Mouse (Mus musculus) stomach, embryonic 15.5 days (tissue): ENCODE data around the gene Atad2b. TPM values are rescaled to one million over a fixed set of nuclear protein-coding genes. Genes with fewer than 3 reads are reported as not detected.
A peak's percentile ranks its signal among the peaks of the same experiment; 100 is the strongest.

Source experiments
- ATAC-seq: fragments of 200-750 bp; cut with Nextera tagmentation; 2 replicates; pipeline ENCODE4 v1.8.0; 2017; ENCODE audit warnings: low read depth, moderate number of reproducible peaks, moderate TSS enrichment; ENCODE audit not compliant: insufficient read depth, low FRiP score
- H3K27ac ChIP-seq: fragments of 300-500 bp; sonication (generic); 2 replicates; pipeline ENCODE4 v1.5.1; 2015; ENCODE audit warnings: mild to moderate bottlenecking, inconsistent platforms
- H3K27me3 ChIP-seq: fragments of 300-500 bp; sonication (generic); replicated peaks from 2 replicates; pipeline ENCODE4 v1.6.1; 2015; ENCODE audit warnings: inconsistent platforms
- H3K36me3 ChIP-seq: fragments of 300-500 bp; sonication (generic); 2 replicates; pipeline ENCODE4 v1.6.1; 2015; ENCODE audit warnings: inconsistent platforms
- H3K4me1 ChIP-seq: fragments of 300-500 bp; sonication (generic); 2 replicates; pipeline ENCODE4 v1.6.1; 2015; ENCODE audit warnings: inconsistent platforms
- H3K4me2 ChIP-seq: fragments of 300-500 bp; sonication (generic); 2 replicates; pipeline ENCODE4 v1.6.1; 2015; ENCODE audit warnings: mild to moderate bottlenecking, inconsistent platforms
- H3K4me3 ChIP-seq: fragments of 300-500 bp; sonication (generic); replicated peaks from 2 replicates; pipeline ENCODE4 v1.5.1; 2015; ENCODE audit warnings: inconsistent platforms
- H3K9ac ChIP-seq: fragments of 300-500 bp; sonication (generic); 2 replicates; pipeline ENCODE4 v1.6.1; 2015; ENCODE audit warnings: inconsistent platforms
- H3K9me3 ChIP-seq: fragments of 300-500 bp; sonication (generic); 2 replicates; pipeline ENCODE4 v1.6.1; 2016; ENCODE audit warnings: inconsistent platforms
- WGBS: fragments of 180-500 bp; shearing (Covaris S2); methylation state at CpG from one replicate; pipeline ENCODE4 v1.1.7; 2015; 5-methylcytosine and 5-hydroxymethylcytosine counted together
- polyA plus RNA-seq: library from polyadenylated mRNA; unstranded; fragments of >200 nt; fragmentation: Nextera tagmentation; extraction: Ambion mirVana; gene quantifications from 2 replicates; pipeline ENCODE4 v1.2.1, GENCODE M21; 2015

Gene Atad2b
- polyA plus RNA-seq, result 9.3 and 10.8 TPM in 2 replicates

- WGBS, result under 1% methylated on average over 83 of the region's 89 CpGs
- H3K36me3 ChIP-seq, result no peaks in the 10 kb centered on the region
- peak within 1 kb of the TSS; percentile 97 for H3K27ac ChIP-seq
- H3K27me3 ChIP-seq, result no peaks in the 10 kb centered on the region
- peak within 1 kb of the TSS; percentile 88 for H3K4me3 ChIP-seq
- ATAC-seq, result peak; percentile 98
- peak within 1 kb of the TSS; percentile 62 for H3K4me2 ChIP-seq
- no peaks in the 10 kb centered on the region for H3K9me3 ChIP-seq
- H3K9ac ChIP-seq, result peak within 1 kb of the TSS; percentile 89
- peaks cover 7% of the 10 kb centered on the region; the same call in 1 of the 2 replicates for H3K4me1 ChIP-seq
These were observed at the start of gene Atad2b for GRCm38 (mm10) chr12:4916994-4917804. TSS of gene Atad2b (plus strand) at chr12:4917353.

- no peak overlapping the region for H3K27ac ChIP-seq
- no peaks in the 10 kb centered on the region for H3K9me3 ChIP-seq
- H3K4me1 ChIP-seq, result peaks cover 4% of the 10 kb centered on the region; the same call in 1 of the 2 replicates
- ATAC-seq, result no peak
- H3K36me3 ChIP-seq, result no peaks in the 10 kb centered on the region
- no peak overlapping the region for H3K4me3 ChIP-seq
- H3K27me3 ChIP-seq, result no peaks in the 10 kb centered on the region
- 82% methylated on average over 8 of the region's 8 CpGs for WGBS
- H3K9ac ChIP-seq, result no peak overlapping the region
- no peak overlapping the region for H3K4me2 ChIP-seq
These were observed 48.2 kb upstream of the Atad2b start for GRCm38 (mm10) chr12:4868924-4869323.

- ATAC-seq, result no peak
- WGBS, result 89% methylated on average over 5 of the region's 5 CpGs
- no peak overlapping the region for H3K4me3 ChIP-seq
- H3K27me3 ChIP-seq, result no peaks in the 10 kb centered on the region
- H3K4me1 ChIP-seq, result peaks cover 12% of the 10 kb centered on the region
- no peak overlapping the region for H3K27ac ChIP-seq
- H3K9ac ChIP-seq, result no peak overlapping the region
- H3K36me3 ChIP-seq, result no peaks in the 10 kb centered on the region
- H3K4me2 ChIP-seq, result no peak overlapping the region
- H3K9me3 ChIP-seq, result no peaks in the 10 kb centered on the region
These were observed 45.9 kb upstream of the Atad2b start for GRCm38 (mm10) chr12:4871260-4871659.

- Histone ChIP-seq H3K36me3 (no peaks in the 10 kb centered on the region), H3K9me3 (no peaks in the 10 kb centered on the region), H3K9ac (no peak overlapping the region), H3K27me3 (no peaks in the 10 kb centered on the region), H3K27ac (no peak overlapping the region), H3K4me2 (no peak overlapping the region), H3K4me3 (no peak overlapping the region), H3K4me1 (peaks cover 12% of the 10 kb centered on the region)
- no peak for ATAC-seq
- WGBS, result 62% methylated on average over 4 of the region's 4 CpGs
These were observed 44.9 kb upstream of the Atad2b start for GRCm38 (mm10) chr12:4872273-4872672.

GRCm38 (mm10) chr12:4872983-4873477 is 44.1 kb upstream of the Atad2b start:
- Histone ChIP-seq H3K36me3 (no peaks in the 10 kb centered on the region), H3K9me3 (no peaks in the 10 kb centered on the region), H3K4me2 (no peak overlapping the region), H3K4me1 (peaks cover 12% of the 10 kb centered on the region), H3K27me3 (no peaks in the 10 kb centered on the region), H3K4me3 (0 out of 2 replicates have a peak overlapping the region, but pooled peaks have one; percentile 38), H3K9ac (no peak overlapping the region), H3K27ac (no peak overlapping the region)
- WGBS, result 63% methylated on average over 5 of the region's 5 CpGs
- peak; percentile 74; the same call in 1 of the 2 replicates for ATAC-seq

GRCm38 (mm10) chr12:4873531-4873930 is 43.6 kb upstream of the Atad2b start:
- Histone ChIP-seq H3K4me2 (peak overlapping the region; percentile 65), H3K36me3 (no peaks in the 10 kb centered on the region), H3K27me3 (no peaks in the 10 kb centered on the region), H3K9ac (no peak overlapping the region), H3K27ac (no peak overlapping the region), H3K4me1 (peaks cover 12% of the 10 kb centered on the region), H3K4me3 (peak overlapping the region; percentile 38), H3K9me3 (no peaks in the 10 kb centered on the region)
- WGBS, result 74% methylated on average over 6 of the region's 6 CpGs
- no peak for ATAC-seq

- Histone ChIP-seq H3K4me3 (peak within 1 kb of the TSS; percentile 38), H3K27ac (no peak within 1 kb of the TSS), H3K36me3 (peaks cover 4% of the 10 kb centered on the region; the same call in 1 of the 2 replicates), H3K9me3 (no peaks in the 10 kb centered on the region), H3K9ac (0 out of 2 replicates have a peak within 1 kb of the TSS, but pooled peaks have one; percentile 3), H3K4me2 (peak within 1 kb of the TSS; percentile 65), H3K27me3 (no peaks in the 10 kb centered on the region), H3K4me1 (peaks cover 12% of the 10 kb centered on the region)
- peak; percentile 93 for ATAC-seq
- 2% methylated on average over 24 of the region's 24 CpGs for WGBS
These were observed 42.8 kb upstream of the Atad2b start, which contains the start of gene Mfsd2b for GRCm38 (mm10) chr12:4874161-4874927. TSS of gene Mfsd2b (minus strand) at chr12:4874359.

GRCm38 (mm10) chr12:4875623-4876022 is 41.5 kb upstream of the Atad2b start:
- Histone ChIP-seq H3K9ac (no peak overlapping the region), H3K4me2 (no peak overlapping the region), H3K4me1 (peaks cover 12% of the 10 kb centered on the region), H3K27ac (no peak overlapping the region), H3K36me3 (peaks cover 7% of the 10 kb centered on the region; the same call in 1 of the 2 replicates), H3K4me3 (no peak overlapping the region), H3K9me3 (no peaks in the 10 kb centered on the region), H3K27me3 (no peaks in the 10 kb centered on the region)
- WGBS, result 70% methylated on average over 8 of the region's 8 CpGs
- ATAC-seq, result no peak

GRCm38 (mm10) chr12:4878296-4878783 is 38.8 kb upstream of the Atad2b start:
- Histone ChIP-seq H3K4me2 (no peak overlapping the region), H3K27ac (no peak overlapping the region), H3K36me3 (peaks cover 9% of the 10 kb centered on the region; the same call in 1 of the 2 replicates), H3K4me3 (no peak overlapping the region), H3K27me3 (no peaks in the 10 kb centered on the region), H3K4me1 (peaks cover 12% of the 10 kb centered on the region), H3K9me3 (no peaks in the 10 kb centered on the region), H3K9ac (no peak overlapping the region)
- no peak for ATAC-seq
- 70% methylated on average over 9 of the region's 9 CpGs for WGBS

- H3K4me1 ChIP-seq, result peaks cover 6% of the 10 kb centered on the region
- no peak overlapping the region for H3K4me3 ChIP-seq
- no peak for ATAC-seq
- H3K27me3 ChIP-seq, result no peaks in the 10 kb centered on the region
- H3K36me3 ChIP-seq, result peaks cover 9% of the 10 kb centered on the region; the same call in 1 of the 2 replicates
- H3K9me3 ChIP-seq, result no peaks in the 10 kb centered on the region
- 90% methylated on average over 5 of the region's 5 CpGs for WGBS
- H3K9ac ChIP-seq, result no peak overlapping the region
- no peak overlapping the region for H3K4me2 ChIP-seq
- no peak overlapping the region for H3K27ac ChIP-seq
These were observed 38.1 kb upstream of the Atad2b start for GRCm38 (mm10) chr12:4879048-4879447.

- Histone ChIP-seq H3K27ac (no peak overlapping the region), H3K4me2 (no peak overlapping the region), H3K9ac (no peak overlapping the region), H3K36me3 (peaks cover 9% of the 10 kb centered on the region; the same call in 1 of the 2 replicates), H3K4me1 (no peaks in the 10 kb centered on the region), H3K27me3 (no peaks in the 10 kb centered on the region), H3K9me3 (no peaks in the 10 kb centered on the region), H3K4me3 (no peak overlapping the region)
- WGBS, result 54% methylated on average over 2 of the region's 2 CpGs
- ATAC-seq, result no peak
These were observed 35.1 kb upstream of the Atad2b start for GRCm38 (mm10) chr12:4882086-4882485.
